Mouse (Mus musculus) bone marrow, adult 2 months (tissue): ENCODE data around the gene Uggt1.

Source experiments
- CTCF ChIP-seq: fragments of 200-500 bp; IDR thresholded peaks from 2 replicates; pipeline ENCODE4 v1.5.1; 2011; ENCODE audit warnings: low read length, control low read depth; ENCODE audit not compliant: control insufficient read depth, insufficient read depth
- POLR2A ChIP-seq: fragments of 200-500 bp; IDR thresholded peaks from 2 replicates; pipeline ENCODE4 v1.6.1; 2011; ENCODE audit warnings: low read depth, mild to moderate bottlenecking, control low read depth, low read length, borderline replicate concordance; ENCODE audit not compliant: control insufficient read depth

- TF ChIP-seq CTCF (no peak), POLR2A (no peak)
These were observed 23.1 kb upstream of the Uggt1 start for GRCm38 (mm10) chr1:36267595-36267994.
